Mouse (Mus musculus) embryonic stem cell, embryonic (primary cell): ENCODE results near the gene Morc3.

Source experiments
- CTCF ChIA-PET, 4 experiments: fragments of 300-600 bp in 2 of 4; fragments of 350-600 bp in 2 of 4; sonication (Branson Sonifier 250); formaldehyde crosslinking; loops; one replicate each; lab custom pipeline; 2022; ENCODE audit warnings: inconsistent platforms in 2 of 4; lab: Charles Lee
- POLR2A ChIA-PET, 4 experiments: fragments of 300-600 bp in 2 of 4; fragments of 350-600 bp in 2 of 4; sonication (Branson Sonifier 250); formaldehyde crosslinking; loops; one replicate each; lab custom pipeline; 2022; ENCODE audit warnings: antibody characterized with exemption in 4 of 4, inconsistent platforms in 1 of 4; lab: Charles Lee

The Morc3 gene

DNA sequence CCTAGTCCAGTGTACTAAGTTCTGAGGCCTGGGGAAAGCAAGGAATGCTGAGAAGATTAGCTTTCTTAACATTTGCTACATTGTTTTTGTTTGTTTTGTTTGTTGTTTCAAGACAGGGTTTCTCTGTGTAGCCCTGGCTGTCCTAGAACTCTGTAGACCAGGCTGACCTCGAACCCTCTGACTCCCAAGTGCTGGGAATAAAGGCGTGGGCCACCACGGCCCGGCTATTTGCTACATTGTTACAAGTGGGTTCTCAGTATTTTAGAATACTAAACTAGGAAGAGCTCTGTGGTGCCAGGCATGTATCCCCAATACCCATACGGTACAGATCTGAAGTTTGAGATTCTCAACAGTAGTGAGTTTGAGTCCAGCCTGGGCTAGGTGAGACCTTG is 52.8 kb downstream of the Morc3 start:
- CTCF ChIA-PET: interaction anchor here in 3 of 4 experiments (0.6 kb wide), 3 partner anchors 11 to 19 kb away, joined by 3 to 6 read pairs (median 4); no protein-coding TSS in a partner anchor

GRCm38 (mm10) chr16:93888481-93888880 is 56.6 kb downstream of the Morc3 start:
- CTCF ChIA-PET: no interaction called here

More for the DNA sequence above, 52.8 kb downstream of the Morc3 start:
- POLR2A ChIA-PET: interaction anchor here in 3 of 4 experiments (1.0 to 6.4 kb wide), 30 partner anchors 8 to 487 kb away, joined by 3 to 47 read pairs (median 8); partner anchors contain the start of genes Dop1b (in 1 of the 3), Morc3 (in 1 of the 3) and Pigp (in 1 of the 3)

DNA sequence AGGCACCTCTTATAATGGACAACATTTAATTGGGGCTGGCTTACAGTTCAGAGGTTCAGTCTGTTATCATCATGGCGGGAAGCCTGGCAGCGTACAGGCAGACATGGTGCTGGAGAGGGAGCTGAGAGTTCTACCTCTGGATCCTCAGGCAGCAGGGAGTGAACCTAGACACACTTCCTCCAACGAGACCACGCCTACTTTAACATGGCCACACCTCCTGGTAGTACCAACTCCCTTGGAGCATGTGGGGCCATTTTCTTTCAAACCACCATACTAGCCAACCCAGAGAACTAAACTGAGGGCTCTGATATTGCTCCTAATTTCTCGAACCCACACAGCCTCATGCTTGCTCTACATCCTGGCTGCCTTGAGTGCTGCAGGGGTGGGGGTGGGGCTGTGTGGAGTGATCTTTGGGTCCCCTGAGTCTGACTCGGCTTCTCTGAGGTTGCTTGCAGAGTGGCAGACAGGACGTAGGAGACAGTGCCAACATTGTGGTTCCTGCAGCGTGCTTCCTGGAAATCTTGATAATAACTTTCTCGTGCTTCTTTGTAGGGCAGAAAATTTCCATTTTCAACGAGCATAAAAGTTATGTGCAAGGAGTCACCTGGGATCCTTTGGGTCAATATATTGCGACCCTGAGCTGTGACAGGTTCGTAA is 59.2 kb downstream of the Morc3 start:
- ChIA-PET CTCF (interaction anchor here in 2 of 4 experiments (0.5 to 1.1 kb wide), 3 partner anchors 9 to 27 kb away, joined by 3 to 4 read pairs (median 3); no protein-coding TSS in a partner anchor), POLR2A (interaction anchor here (0.7 to 3.9 kb wide), 16 partner anchors 7 to 180 kb away, joined by 3 to 30 read pairs (median 4); partner anchors contain the start of genes Chaf1b (in 2 of the 4) and Morc3 (in 1 of the 4))

More at GRCm38 (mm10) chr16:93888481-93888880, 56.6 kb downstream of the Morc3 start:
- POLR2A ChIA-PET: interaction anchor here in 2 of 4 experiments (0.9 to 1.6 kb wide), 3 partner anchors 18 to 72 kb away, joined by 3 read pairs; no protein-coding TSS in a partner anchor

DNA sequence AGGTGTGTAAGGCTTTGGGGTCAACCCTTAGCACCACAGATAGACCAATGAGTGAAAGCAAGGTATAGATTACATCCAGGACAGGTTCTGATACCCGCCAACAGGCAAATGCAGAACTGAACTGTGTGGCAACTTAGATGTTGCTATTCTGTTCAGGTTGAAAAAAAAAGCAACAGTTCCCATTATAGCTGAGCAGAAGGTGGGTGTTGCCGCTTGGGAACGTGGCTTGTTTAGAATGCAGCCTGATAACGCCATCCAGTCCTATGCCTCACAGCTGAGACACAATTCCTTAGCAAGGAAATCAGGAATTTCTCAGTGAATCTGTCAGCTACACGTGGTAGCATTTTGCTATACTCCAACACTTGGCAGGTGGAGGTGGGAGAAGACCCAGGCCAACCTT is 61.4 kb downstream of the Morc3 start:
- CTCF ChIA-PET: interaction anchor here in 2 of 4 experiments (0.7 to 1.3 kb wide), 2 partner anchors 10 to 654 kb away, joined by 4 read pairs; partner anchors contain the start of gene Chaf1b (in 1 of the 2)

GRCm38 (mm10) chr16:93903027-93903426 is 71.1 kb downstream of the Morc3 start:
- CTCF ChIA-PET: no interaction called here

More for the DNA sequence above, 61.4 kb downstream of the Morc3 start:
- POLR2A ChIA-PET: interaction anchor here in 2 of 4 experiments (0.6 to 3.9 kb wide), 10 partner anchors 8 to 182 kb away, joined by 3 to 30 read pairs (median 4); partner anchors contain the start of genes Chaf1b (in 2 of the 2) and Dop1b (in 1 of the 2)

DNA sequence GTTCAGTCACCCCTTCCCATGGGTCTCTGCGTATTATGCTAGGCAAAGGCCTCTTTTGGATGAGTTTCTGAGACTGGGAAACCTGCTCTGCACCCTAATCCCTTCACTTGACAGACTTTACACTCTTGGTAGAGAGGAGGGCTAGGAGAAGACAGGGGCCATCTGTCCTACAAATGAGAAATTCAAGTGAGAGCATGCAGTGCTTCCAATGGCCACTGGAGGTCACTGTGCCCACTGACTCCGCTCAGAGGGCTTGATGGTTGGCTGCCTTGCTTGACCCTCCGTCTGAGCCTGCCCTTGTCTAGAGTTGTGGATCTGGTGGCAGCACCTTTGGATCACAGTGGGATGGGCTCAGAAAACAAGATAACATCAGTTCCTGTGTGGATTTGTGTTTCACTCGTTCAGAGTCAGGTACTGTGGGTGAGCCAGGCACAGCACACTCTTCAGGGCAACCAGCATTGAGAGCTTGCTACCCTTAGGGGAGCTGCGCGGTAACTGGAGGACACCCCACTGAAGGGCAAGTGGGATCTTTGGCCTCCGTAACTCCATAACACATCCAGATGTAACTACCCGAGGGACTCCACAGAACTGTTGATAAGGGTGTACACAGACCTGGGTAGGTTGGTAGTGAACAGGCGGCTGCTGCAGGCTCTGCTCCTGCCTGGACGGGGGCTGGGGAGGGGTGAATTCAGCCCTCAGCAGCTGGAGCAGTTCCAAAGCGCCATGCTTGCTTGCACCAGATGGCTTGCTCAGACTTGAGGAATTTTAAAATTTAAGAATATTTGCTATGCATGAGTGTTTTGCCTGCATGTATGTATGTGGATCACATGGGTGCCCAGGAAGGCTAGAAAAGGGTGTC is 74.5 kb downstream of the Morc3 start:
- ChIA-PET CTCF (interaction anchor here (0.5 to 4.9 kb wide), 25 partner anchors 9 to 348 kb away, joined by 3 to 50 read pairs (median 3); partner anchors contain the start of gene Chaf1b (in 2 of the 4)), POLR2A (interaction anchor here in 3 of 4 experiments (0.6 to 3.8 kb wide), 32 partner anchors 8 to 222 kb away, joined by 3 to 24 read pairs (median 4); partner anchors contain the start of genes Chaf1b (in 2 of the 3), Morc3 (in 2 of the 3) and Dop1b (in 1 of the 3))

More at GRCm38 (mm10) chr16:93903027-93903426, 71.1 kb downstream of the Morc3 start:
- POLR2A ChIA-PET: interaction anchor here in 1 of 4 experiments (0.9 kb wide), 1 partner anchor 19 kb away, joined by 5 read pairs; the partner anchor contains the start of gene Chaf1b

DNA sequence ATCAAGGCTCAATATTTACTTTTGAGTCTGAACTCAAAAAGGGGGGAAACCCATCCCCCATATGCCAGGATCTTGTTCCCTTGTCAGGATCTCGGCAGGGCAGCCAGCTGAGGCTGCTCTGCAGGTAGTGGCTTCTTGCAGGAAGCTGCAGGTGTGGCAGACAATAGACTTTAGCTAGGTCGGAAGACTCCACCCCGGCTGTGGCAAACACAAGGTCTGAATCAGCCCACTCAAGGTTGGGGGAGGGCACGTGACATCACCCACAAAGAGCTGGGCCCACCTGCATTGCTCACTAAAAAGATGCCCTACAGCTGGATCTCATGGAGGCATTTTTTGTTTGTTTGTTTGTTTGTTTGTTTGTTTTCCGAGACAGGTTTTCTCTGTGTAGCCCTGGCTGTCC is 75.8 kb downstream of the Morc3 start:
- ChIA-PET CTCF (interaction anchor here (0.6 to 4.9 kb wide), 18 partner anchors 9 to 618 kb away, joined by 3 to 50 read pairs (median 4); partner anchors contain the start of gene Chaf1b (in 1 of the 4)), POLR2A (interaction anchor here (0.6 to 3.8 kb wide), 43 partner anchors 7 to 406 kb away, joined by 3 to 24 read pairs (median 4); partner anchors contain the start of genes Chaf1b (in 3 of the 4), Morc3 (in 2 of the 4), Cldn14 (in 1 of the 4) and Dop1b (in 1 of the 4))

- ChIA-PET CTCF (interaction anchor here (0.6 to 4.9 kb wide), 19 partner anchors 9 to 617 kb away, joined by 3 to 50 read pairs (median 3); partner anchors contain the start of gene Chaf1b (in 1 of the 4)), POLR2A (interaction anchor here (0.5 to 3.8 kb wide), 37 partner anchors 7 to 405 kb away, joined by 3 to 24 read pairs (median 4); partner anchors contain the start of genes Chaf1b (in 3 of the 4), Morc3 (in 2 of the 4), Cldn14 (in 1 of the 4) and Dop1b (in 1 of the 4))
Observed at GRCm38 (mm10) chr16:93908196-93908595, 76.3 kb downstream of the Morc3 start.

DNA sequence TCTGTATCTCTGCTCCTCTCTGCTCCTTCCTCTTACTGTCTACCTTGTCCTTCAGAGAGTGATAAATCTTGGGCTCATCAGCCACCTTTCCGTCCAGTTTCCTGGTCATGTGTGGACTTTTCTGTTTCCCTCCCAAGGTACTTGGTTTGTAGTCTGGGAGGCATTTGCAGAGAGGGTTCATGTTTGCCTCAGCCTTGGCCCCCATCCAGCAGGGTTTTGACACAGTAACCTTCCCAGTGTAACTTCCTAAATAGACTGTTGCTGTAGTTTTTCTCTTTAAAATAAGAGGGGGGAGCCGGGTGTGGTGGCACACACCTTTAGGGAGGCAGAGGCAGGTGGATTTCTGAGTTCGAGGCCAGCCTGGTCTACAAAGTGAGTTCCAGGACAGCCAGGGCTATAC is 78.0 kb downstream of the Morc3 start:
- CTCF ChIA-PET: no interaction called here
- POLR2A ChIA-PET: interaction anchor here in 1 of 4 experiments (1.3 kb wide), 1 partner anchor 156 kb away, joined by 4 read pairs; no protein-coding TSS in a partner anchor

DNA sequence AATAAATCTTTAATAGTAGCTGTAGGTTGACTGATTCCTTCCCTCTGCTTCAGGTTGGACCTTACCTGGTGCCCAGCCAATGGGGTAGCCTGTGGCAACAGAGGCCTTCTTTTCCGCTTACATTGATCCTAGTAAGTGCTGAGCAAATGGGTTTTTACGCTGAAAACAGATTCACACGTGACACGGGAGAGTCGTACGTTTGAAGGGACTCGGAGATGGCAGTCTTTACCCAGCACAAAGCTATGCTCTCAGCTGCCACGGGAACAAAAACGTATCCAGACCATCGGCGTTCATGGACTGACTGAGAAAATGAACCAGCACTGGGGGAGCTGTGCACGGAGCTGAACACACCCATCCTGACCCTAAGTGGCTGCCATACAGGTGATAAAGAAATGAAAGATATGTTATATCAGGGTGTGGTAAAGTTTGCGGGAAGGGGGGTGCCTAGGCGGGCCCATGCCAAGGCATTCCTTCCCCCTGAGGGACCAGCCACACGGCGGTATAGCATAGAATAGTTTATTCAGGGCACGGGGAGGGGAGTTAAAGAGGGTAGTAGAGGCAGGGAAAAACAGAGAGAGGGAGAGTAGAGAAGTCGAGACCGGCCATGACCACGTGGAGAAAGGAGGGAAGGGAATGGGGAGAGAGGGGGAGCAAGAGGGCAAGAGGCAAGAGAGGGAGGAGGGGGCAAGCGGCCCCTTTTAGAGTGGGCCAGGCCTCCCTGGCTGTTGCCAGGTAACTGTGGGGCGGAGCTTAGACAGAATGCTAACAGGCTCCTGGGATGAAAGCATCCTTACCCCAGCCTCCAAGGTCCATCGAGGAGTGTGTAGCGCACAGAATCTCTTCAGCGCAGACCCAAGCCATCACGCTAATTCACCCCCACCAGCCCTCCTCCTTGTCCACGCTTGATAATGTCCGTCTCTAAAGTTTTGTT is 79.1 kb downstream of the Morc3 start:
- POLR2A ChIA-PET: interaction anchor here in 2 of 4 experiments (0.6 to 1.4 kb wide), 7 partner anchors 12 to 543 kb away, joined by 3 to 4 read pairs (median 3); no protein-coding TSS in a partner anchor
- CTCF ChIA-PET: no interaction called here

- ChIA-PET POLR2A (interaction anchor here in 1 of 4 experiments (1.0 to 1.1 kb wide), 2 partner anchors 13 to 225 kb away, joined by 3 read pairs; no protein-coding TSS in a partner anchor), CTCF (interaction anchor here in 1 of 4 experiments (0.5 kb wide), 1 partner anchor 117 kb away, joined by 3 read pairs; no protein-coding TSS in a partner anchor)
Observed at GRCm38 (mm10) chr16:93912158-93912557, 80.2 kb downstream of the Morc3 start.

DNA sequence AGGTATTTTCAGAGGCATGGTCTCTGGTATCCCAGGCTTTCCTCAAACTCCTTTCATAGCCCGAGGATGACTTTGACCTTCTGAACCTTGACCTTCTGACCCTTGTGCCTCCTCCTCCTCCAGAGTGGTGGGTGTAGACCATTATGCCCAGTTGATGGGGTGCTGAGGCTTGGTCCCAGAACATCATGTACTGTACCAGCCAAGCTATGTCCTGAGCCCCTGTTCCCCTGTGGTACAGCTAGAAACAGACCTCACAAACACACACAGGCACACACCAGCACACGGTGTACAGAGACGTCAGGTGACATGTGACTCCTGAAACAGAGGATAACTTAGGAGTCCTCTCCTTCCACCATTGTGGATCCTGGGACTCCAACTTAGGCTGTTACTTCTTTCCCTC is 80.9 kb downstream of the Morc3 start:
- CTCF ChIA-PET: interaction anchor here in 2 of 4 experiments (0.5 to 0.7 kb wide), 2 partner anchors 26 to 118 kb away, joined by 3 read pairs; no protein-coding TSS in a partner anchor
- POLR2A ChIA-PET: interaction anchor here in 1 of 4 experiments (1.1 kb wide), 1 partner anchor 226 kb away, joined by 3 read pairs; no protein-coding TSS in a partner anchor

GRCm38 (mm10) chr16:93913881-93914576 is 82.1 kb downstream of the Morc3 start:
- ChIA-PET CTCF (interaction anchor here in 2 of 4 experiments (0.6 to 2.9 kb wide), 5 partner anchors 31 to 921 kb away, joined by 3 to 20 read pairs (median 5); partner anchors contain the start of gene Chaf1b (in 1 of the 2)), POLR2A (interaction anchor here in 3 of 4 experiments (0.9 to 1.8 kb wide), 5 partner anchors 7 to 389 kb away, joined by 3 to 6 read pairs (median 3); no protein-coding TSS in a partner anchor)

GRCm38 (mm10) chr16:93915338-93915849 is 83.5 kb downstream of the Morc3 start:
- ChIA-PET CTCF (interaction anchor here (0.5 to 5.8 kb wide), 34 partner anchors 9 to 454 kb away, joined by 3 to 50 read pairs (median 5); partner anchors contain the start of genes Chaf1b (in 1 of the 4) and Dop1b (in 1 of the 4)), POLR2A (interaction anchor here in 3 of 4 experiments (0.7 to 1.8 kb wide), 15 partner anchors 8 to 229 kb away, joined by 3 to 6 read pairs (median 3); partner anchors contain the start of gene Morc3 (in 1 of the 3))
